Mouse (Mus musculus) limb, embryonic 14.5 days (tissue): ENCODE results near the gene Sgcd. TPM values are rescaled to one million over a fixed set of nuclear protein-coding genes. Genes with fewer than 3 reads are reported as not detected.

Experiments
- ATAC-seq: fragments of 200-750 bp; cut with Nextera tagmentation; 2 replicates; pipeline ENCODE4 v1.8.0; 2017; ENCODE audit warnings: low read depth, moderate number of reproducible peaks, moderate TSS enrichment; ENCODE audit not compliant: low FRiP score
- DNase-seq: peaks from one replicate; pipeline ENCODE4 v3.0.0-alpha.2; 2015; ENCODE audit warnings: low spot score
- H3K27ac ChIP-seq: fragments of 300-500 bp; sonication (generic); replicated peaks from 2 replicates; pipeline ENCODE4 v1.5.1; 2014; ENCODE audit warnings: low read depth, mild to moderate bottlenecking, low read length, moderate library complexity, mixed read lengths
- H3K27me3 ChIP-seq: fragments of 300-500 bp; sonication (generic); 2 replicates; pipeline ENCODE4 v1.6.1; 2014; ENCODE audit warnings: low read length, mixed read lengths; ENCODE audit not compliant: control insufficient read depth, insufficient read depth
- H3K36me3 ChIP-seq: fragments of 300-500 bp; sonication (generic); 2 replicates; pipeline ENCODE4 v1.6.1; 2014; ENCODE audit warnings: mild to moderate bottlenecking, low read length, moderate library complexity, mixed read lengths; ENCODE audit not compliant: control insufficient read depth, insufficient read depth
- H3K4me1 ChIP-seq: fragments of 300-500 bp; sonication (generic); 2 replicates; pipeline ENCODE4 v1.6.1; 2014; ENCODE audit warnings: antibody characterized with exemption, low read length, mixed read lengths; ENCODE audit not compliant: control insufficient read depth, insufficient read depth
- H3K4me2 ChIP-seq: fragments of 300-500 bp; sonication (generic); replicated peaks from 2 replicates; pipeline ENCODE4 v1.6.1; 2014; ENCODE audit warnings: low read depth, mild to moderate bottlenecking, low read length, moderate library complexity; ENCODE audit not compliant: severe bottlenecking
- H3K4me3 ChIP-seq: fragments of 300-500 bp; sonication (generic); replicated peaks from 2 replicates; pipeline ENCODE4 v1.5.1; 2014; ENCODE audit warnings: low read length
- H3K9ac ChIP-seq: fragments of 300-500 bp; sonication (generic); 2 replicates; pipeline ENCODE4 v1.6.1; 2014; ENCODE audit warnings: mild to moderate bottlenecking, low read depth, low read length, moderate library complexity; ENCODE audit not compliant: severe bottlenecking
- H3K9me3 ChIP-seq: fragments of 300-500 bp; sonication (generic); 2 replicates; pipeline ENCODE4 v1.6.1; 2016; ENCODE audit warnings: low read length; ENCODE audit not compliant: control insufficient read depth
- POLR2A ChIP-seq: fragments of 200-500 bp; IDR thresholded peaks from 2 replicates; pipeline ENCODE4 v1.8.0; 2012; ENCODE audit warnings: inconsistent platforms, mild to moderate bottlenecking, moderate library complexity, borderline replicate concordance; ENCODE audit not compliant: insufficient read depth, insufficient read length; ENCODE audit errors: extremely low read depth
- WGBS: fragments of 180-500 bp; shearing (Covaris S2); extraction: QIAGEN DNeasy Blood & Tissue Kit; methylation state at CpG from one replicate; pipeline ENCODE4 v1.1.7; 2014; 5-methylcytosine and 5-hydroxymethylcytosine counted together
- polyA plus RNA-seq, 2 experiments: library from polyadenylated mRNA; depleted of rRNA in 1 of 2; stranded (reverse) in 1 of 2; unstranded in 1 of 2; fragments of >200 nt; fragmentation: Nextera tagmentation in 1 of 2; extraction: Ambion mirVana in 1 of 2; gene quantifications; 2 replicates each; pipeline versions ENCODE4 v1.2.1 to v1.2.3; 2012 to 2014

The Sgcd gene
- polyA plus RNA-seq, 2 experiments, result 9.4 to 14.3 TPM

DNA sequence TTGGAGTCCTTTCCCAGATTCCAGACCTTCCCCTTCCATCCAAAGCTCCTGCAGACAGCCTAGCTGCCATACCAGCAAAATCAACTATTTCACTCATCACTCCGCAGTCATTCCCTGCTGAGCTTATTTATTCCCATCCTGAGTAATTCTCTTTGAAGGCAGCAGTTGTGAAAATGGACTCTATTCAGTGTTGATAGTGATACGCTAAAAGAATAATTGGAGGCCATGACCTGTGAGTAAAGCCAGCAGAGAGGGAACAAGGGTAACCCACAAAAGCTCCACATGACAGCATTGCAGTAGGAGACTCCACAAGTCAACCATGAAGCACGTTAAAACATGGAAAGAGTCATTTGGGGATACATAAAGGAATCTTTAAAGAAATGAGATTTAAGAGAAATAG is 142.9 kb downstream of the Sgcd start:
- ATAC-seq (no peak), DNase-seq (no peak)
- H3K9ac ChIP-seq, result no peak overlapping the region
- no peaks in the 10 kb centered on the region for H3K27me3 ChIP-seq
- H3K4me3 ChIP-seq, result no peak overlapping the region
- H3K9me3 ChIP-seq, result no peaks in the 10 kb centered on the region
- H3K27ac ChIP-seq, result no peak overlapping the region
- H3K4me2 ChIP-seq, result no peak overlapping the region
- TF ChIP-seq POLR2A, result no peak
- no peaks in the 10 kb centered on the region for H3K36me3 ChIP-seq
- 37% methylated on average over 3 of the region's 3 CpGs for WGBS
- no peaks in the 10 kb centered on the region for H3K4me1 ChIP-seq

GRCm38 (mm10) chr11:47833283-47833682 is 155.5 kb downstream of the Sgcd start:
- Histone ChIP-seq H3K27ac (no peak overlapping the region), H3K9me3 (no peaks in the 10 kb centered on the region)
- TF ChIP-seq POLR2A, result no peak

DNA sequence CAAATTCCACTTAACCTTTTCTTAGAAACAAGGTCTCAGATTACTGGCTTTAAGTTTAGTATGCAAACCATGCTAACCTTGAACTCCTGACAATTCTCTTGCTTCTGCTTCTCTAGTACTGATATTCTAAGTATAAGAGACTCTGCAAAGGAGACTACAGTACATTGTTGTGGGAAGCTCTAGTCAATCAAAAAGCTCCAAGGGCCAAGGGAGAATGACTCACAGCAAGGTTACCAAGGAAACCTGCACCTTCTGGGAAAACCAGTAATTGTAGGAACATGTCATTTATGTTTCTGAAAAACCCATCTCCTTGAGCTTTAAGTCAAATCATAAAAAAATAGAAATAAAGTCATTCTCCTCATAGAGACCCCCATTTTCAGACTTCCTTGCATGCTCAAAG is 178.5 kb downstream of the Sgcd start:
- Histone ChIP-seq H3K27ac (no peak overlapping the region), H3K36me3 (no peaks in the 10 kb centered on the region), H3K4me1 (no peaks in the 10 kb centered on the region), H3K4me2 (no peak overlapping the region), H3K9ac (no peak overlapping the region), H3K9me3 (peaks cover 2% of the 10 kb centered on the region; the same call in 1 of the 2 replicates), H3K4me3 (no peak overlapping the region), H3K27me3 (no peaks in the 10 kb centered on the region)
- ATAC-seq, result no peak
- no peak for DNase-seq
- no peak for TF ChIP-seq POLR2A

More at GRCm38 (mm10) chr11:47833283-47833682, 155.5 kb downstream of the Sgcd start:
- Histone ChIP-seq H3K4me1 (no peaks in the 10 kb centered on the region), H3K4me2 (no peak overlapping the region), H3K36me3 (no peaks in the 10 kb centered on the region), H3K9ac (no peak overlapping the region), H3K27me3 (no peaks in the 10 kb centered on the region), H3K4me3 (no peak overlapping the region)
- ATAC-seq, result no peak
- WGBS, result 53% methylated on average over 4 of the region's 4 CpGs
- DNase-seq, result peak; percentile 11

DNA sequence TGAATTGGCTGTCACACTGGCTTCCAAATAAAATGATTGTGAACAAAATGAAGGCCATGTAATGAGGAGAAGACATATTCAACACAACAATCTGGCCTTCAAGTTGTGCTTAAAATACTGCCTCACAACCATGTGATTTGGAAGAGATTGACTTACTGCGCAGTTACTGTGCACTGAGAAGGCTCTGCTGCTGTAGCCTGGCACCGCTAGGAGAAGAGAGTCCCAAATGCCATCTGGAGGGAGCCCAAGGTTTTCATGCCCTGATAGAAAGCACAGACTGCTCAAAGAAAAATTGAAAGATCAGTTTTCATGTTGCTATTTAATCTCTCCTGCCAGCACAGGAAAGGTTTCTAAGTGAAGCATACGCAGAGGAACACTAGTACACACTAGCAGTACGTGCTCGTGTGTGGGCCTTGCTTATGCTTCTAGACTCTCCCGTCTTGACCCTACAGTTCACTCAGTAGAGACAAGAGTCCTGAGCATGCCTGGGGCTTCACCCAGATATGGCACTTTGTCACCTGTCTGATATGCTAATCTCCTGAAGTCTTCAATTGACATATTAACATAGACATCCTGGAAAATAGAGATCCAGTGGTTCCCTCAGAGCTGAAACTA is 184.6 kb downstream of the Sgcd start:
- TF ChIP-seq POLR2A, result no peak
- H3K4me1 ChIP-seq, result no peaks in the 10 kb centered on the region
- H3K9ac ChIP-seq, result no peak overlapping the region
- no peak overlapping the region for H3K4me3 ChIP-seq
- no peak overlapping the region for H3K4me2 ChIP-seq
- H3K36me3 ChIP-seq, result no peaks in the 10 kb centered on the region
- no peaks in the 10 kb centered on the region for H3K9me3 ChIP-seq
- H3K27me3 ChIP-seq, result no peaks in the 10 kb centered on the region
- H3K27ac ChIP-seq, result no peak overlapping the region
- no peak for DNase-seq
- no peak for ATAC-seq
- WGBS, result 89% methylated on average over 6 of the region's 6 CpGs

DNA sequence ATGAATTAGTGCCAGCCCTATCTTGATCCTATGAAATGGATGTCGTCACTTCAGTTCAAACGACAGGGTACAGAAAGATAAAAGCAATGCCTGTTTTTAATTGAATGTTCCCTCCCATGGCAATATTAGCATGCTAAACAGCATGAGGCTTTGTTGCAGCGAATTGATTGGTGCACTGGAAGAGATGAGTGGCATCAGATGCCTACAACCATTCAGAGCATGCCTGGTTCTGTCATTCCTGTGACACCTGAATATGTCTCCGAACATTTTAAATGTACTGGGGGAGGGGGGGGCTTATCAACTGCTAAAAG is 210.9 kb downstream of the Sgcd start:
- WGBS, result 70% methylated on average over 4 of the region's 4 CpGs
- ATAC-seq (no peak), DNase-seq (no peak)
- Histone ChIP-seq H3K4me2 (no peak overlapping the region), H3K4me3 (no peak overlapping the region), H3K9ac (no peak overlapping the region), H3K36me3 (no peaks in the 10 kb centered on the region), H3K27ac (no peak overlapping the region), H3K4me1 (no peaks in the 10 kb centered on the region), H3K27me3 (no peaks in the 10 kb centered on the region), H3K9me3 (no peaks in the 10 kb centered on the region)
- no peak for TF ChIP-seq POLR2A
